Mouse (Mus musculus) intestine, postnatal 0 days (tissue): ENCODE measurements around the gene Ndufaf7. TPM values are rescaled to one million over a fixed set of nuclear protein-coding genes. Genes with fewer than 3 reads are reported as not detected.
A peak's percentile ranks its signal among the peaks of the same experiment; 100 is the strongest.

Source experiments
- ATAC-seq: fragments of 200-750 bp; cut with Nextera tagmentation; 2 replicates; pipeline ENCODE4 v1.8.0; 2017; ENCODE audit warnings: mild to moderate bottlenecking, moderate TSS enrichment, moderate library complexity
- H3K27ac ChIP-seq: fragments of 300-500 bp; sonication (generic); 2 replicates; pipeline ENCODE4 v1.5.1; 2014; ENCODE audit warnings: mild to moderate bottlenecking, low read depth, low read length, moderate library complexity
- H3K27me3 ChIP-seq: fragments of 300-500 bp; sonication (generic); replicated peaks from 2 replicates; pipeline ENCODE4 v1.6.1; 2014; ENCODE audit warnings: low read length, mixed read lengths; ENCODE audit not compliant: control insufficient read depth, insufficient read depth
- H3K36me3 ChIP-seq: fragments of 300-500 bp; sonication (generic); 2 replicates; pipeline ENCODE4 v1.6.1; 2014; ENCODE audit warnings: mild to moderate bottlenecking, moderate library complexity; ENCODE audit not compliant: control insufficient read depth, insufficient read depth
- H3K4me1 ChIP-seq: fragments of 300-500 bp; sonication (generic); replicated peaks from 2 replicates; pipeline ENCODE4 v1.6.1; 2014; ENCODE audit warnings: antibody characterized with exemption, low read length, mixed read lengths; ENCODE audit not compliant: control insufficient read depth, insufficient read depth
- H3K4me2 ChIP-seq: fragments of 300-500 bp; sonication (generic); replicated peaks from 2 replicates; pipeline ENCODE4 v1.6.1; 2014; ENCODE audit warnings: low read depth, mild to moderate bottlenecking, moderate library complexity
- H3K4me3 ChIP-seq: fragments of 300-500 bp; sonication (generic); 2 replicates; pipeline ENCODE4 v1.5.1; 2014; ENCODE audit warnings: low read depth, low read length
- H3K9ac ChIP-seq: fragments of 300-500 bp; sonication (generic); 2 replicates; pipeline ENCODE4 v1.6.1; 2014; ENCODE audit warnings: mild to moderate bottlenecking, low read depth, low read length
- H3K9me3 ChIP-seq: fragments of 300-500 bp; sonication (generic); 2 replicates; pipeline ENCODE4 v1.6.1; 2016; ENCODE audit warnings: mixed run types; ENCODE audit not compliant: control insufficient read depth
- CTCF ChIP-seq: sonication (generic); IDR thresholded peaks from 2 replicates; pipeline ENCODE4 v1.5.1; 2016; ENCODE audit warnings: low read depth, mild to moderate bottlenecking, control low read depth, antibody characterized with exemption, moderate library complexity
- WGBS: fragments of 180-500 bp; shearing (Covaris S2); extraction: QIAGEN DNeasy Blood & Tissue Kit; methylation state at CpG from one replicate; pipeline ENCODE4 v1.1.7; 2014; 5-methylcytosine and 5-hydroxymethylcytosine counted together
- polyA plus RNA-seq: library from polyadenylated mRNA; unstranded; fragments of >200 nt; fragmentation: Nextera tagmentation; extraction: Ambion mirVana; gene quantifications from 2 replicates; pipeline ENCODE4 v1.2.1, GENCODE M21; 2015

The Ndufaf7 gene
- polyA plus RNA-seq, 1 experiment from 2014 or later = 24.1 TPM

GRCm38 (mm10) chr17:78916369-78916813 lies 20.5 kb upstream of the Ndufaf7 start, which contains the start of gene Cebpzos:
TSS of gene Cebpzos (plus strand) at chr17:78916500.
- Histone ChIP-seq H3K36me3 (peaks cover 11% of the 10 kb centered on the region), H3K27me3 (no peaks in the 10 kb centered on the region), H3K27ac (peak within 1 kb of the TSS; percentile 84), H3K9me3 (no peaks in the 10 kb centered on the region), H3K4me1 (peaks cover 3% of the 10 kb centered on the region; the same call in 1 of the 2 replicates), H3K4me3 (peak within 1 kb of the TSS; percentile 76), H3K4me2 (peak within 1 kb of the TSS; percentile 91), H3K9ac (peak within 1 kb of the TSS; percentile 67)
- peak; percentile 31; the same call in 1 of the 2 replicates for TF ChIP-seq CTCF
- ATAC-seq = peak; percentile 94
- under 1% methylated on average over 37 of the region's 37 CpGs for WGBS

- under 1% methylated on average over 11 of the region's 11 CpGs for WGBS
- H3K4me2 ChIP-seq = peak overlapping the region; percentile 91
- H3K4me1 ChIP-seq = peaks cover 3% of the 10 kb centered on the region; the same call in 1 of the 2 replicates
- H3K36me3 ChIP-seq = peaks cover 16% of the 10 kb centered on the region
- peak overlapping the region; percentile 84; the same call in 1 of the 2 replicates for H3K27ac ChIP-seq
- TF ChIP-seq CTCF = no peak
- ATAC-seq = peak; percentile 39
- H3K27me3 ChIP-seq = no peaks in the 10 kb centered on the region
- H3K9me3 ChIP-seq = no peaks in the 10 kb centered on the region
- peak overlapping the region; percentile 67 for H3K9ac ChIP-seq
- peak overlapping the region; percentile 76 for H3K4me3 ChIP-seq
Observed at GRCm38 (mm10) chr17:78916899-78917298, 20.0 kb upstream of the Ndufaf7 start.

- Histone ChIP-seq H3K9me3 (no peaks in the 10 kb centered on the region), H3K4me3 (no peak overlapping the region), H3K9ac (no peak overlapping the region), H3K4me2 (peak overlapping the region; percentile 91), H3K27ac (no peak overlapping the region), H3K36me3 (peaks cover 24% of the 10 kb centered on the region), H3K27me3 (no peaks in the 10 kb centered on the region), H3K4me1 (peaks cover 3% of the 10 kb centered on the region; the same call in 1 of the 2 replicates)
- ATAC-seq = no peak
- 46% methylated on average over 6 of the region's 6 CpGs for WGBS
- TF ChIP-seq CTCF = no peak
Observed at GRCm38 (mm10) chr17:78917696-78918095, 19.2 kb upstream of the Ndufaf7 start.

GRCm38 (mm10) chr17:78935857-78936256 lies 1.1 kb upstream of the Ndufaf7 start:
- peak overlapping the region; percentile 68 for H3K9ac ChIP-seq
- peaks cover 39% of the 10 kb centered on the region for H3K36me3 ChIP-seq
- H3K4me3 ChIP-seq = peak overlapping the region; percentile 61
- ATAC-seq = no peak
- no peaks in the 10 kb centered on the region for H3K4me1 ChIP-seq
- no peak overlapping the region for H3K27ac ChIP-seq
- H3K27me3 ChIP-seq = no peaks in the 10 kb centered on the region
- 77% methylated on average over 2 of the region's 2 CpGs for WGBS
- H3K9me3 ChIP-seq = no peaks in the 10 kb centered on the region
- TF ChIP-seq CTCF = no peak
- peak overlapping the region; percentile 78 for H3K4me2 ChIP-seq

DNA sequence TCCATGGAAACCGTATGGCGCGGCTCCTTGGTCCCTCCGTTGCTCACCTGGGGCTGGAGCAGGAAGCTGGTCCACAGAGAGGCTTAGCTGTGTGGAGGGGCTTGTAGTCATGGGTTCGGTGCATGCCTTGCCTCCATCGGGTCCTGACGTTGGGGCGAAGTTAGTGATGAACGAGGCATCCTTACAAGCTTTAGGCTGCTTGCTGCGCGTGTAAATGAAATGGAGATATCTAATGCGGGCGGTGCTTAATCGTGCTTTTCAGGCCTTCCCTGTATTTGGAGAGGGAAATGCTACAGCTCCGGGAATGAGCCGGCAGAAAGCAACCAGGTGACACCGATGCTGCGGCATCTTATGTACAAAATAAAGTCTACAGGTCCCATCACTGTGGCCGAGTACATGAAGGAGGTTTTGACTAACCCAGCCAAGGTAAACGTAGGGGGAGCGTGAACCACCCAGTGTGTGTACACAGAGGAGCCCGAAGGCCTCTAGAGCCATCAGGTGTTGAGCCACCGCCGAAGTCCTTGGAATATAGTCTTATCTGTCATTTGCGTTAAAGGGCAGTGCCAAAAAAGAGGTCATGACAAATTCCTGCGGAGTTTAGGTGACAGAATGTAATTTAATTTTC lies 405 bp downstream of the Ndufaf7 start:
- TF ChIP-seq CTCF = no peak
- Histone ChIP-seq H3K27me3 (no peaks in the 10 kb centered on the region), H3K27ac (no peak overlapping the region), H3K9ac (peak overlapping the region; percentile 68), H3K9me3 (no peaks in the 10 kb centered on the region), H3K4me3 (peak overlapping the region; percentile 61), H3K36me3 (peaks cover 33% of the 10 kb centered on the region), H3K4me1 (no peaks in the 10 kb centered on the region), H3K4me2 (peak overlapping the region; percentile 78)
- WGBS = 4% methylated on average over 26 of the region's 26 CpGs
- ATAC-seq = no peak; the same call in none of the 2 replicates

DNA sequence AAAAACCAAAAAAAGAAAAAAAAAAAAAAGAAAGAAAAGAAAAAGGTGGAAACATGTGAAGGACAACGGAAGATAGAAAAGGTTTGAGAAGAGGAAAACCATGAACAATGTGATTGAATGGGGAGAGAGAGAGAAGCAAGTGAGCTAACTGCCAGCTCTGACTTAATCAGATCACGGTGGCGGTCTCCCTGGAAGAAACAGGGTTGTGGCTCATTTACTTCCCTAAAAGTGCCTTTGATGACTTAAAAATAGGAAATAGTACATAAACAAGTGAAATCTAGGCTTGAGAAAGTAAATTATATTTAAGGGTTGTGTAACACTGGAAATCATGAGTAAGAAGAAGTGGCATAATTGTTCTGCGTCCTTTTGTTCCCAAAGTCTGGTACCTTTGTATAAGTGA lies 2.0 kb downstream of the Ndufaf7 start:
- peaks cover 34% of the 10 kb centered on the region; the same call in 1 of the 2 replicates for H3K36me3 ChIP-seq
- H3K27me3 ChIP-seq = no peaks in the 10 kb centered on the region
- TF ChIP-seq CTCF = no peak
- no peak overlapping the region for H3K27ac ChIP-seq
- no peak for ATAC-seq
- no peaks in the 10 kb centered on the region for H3K9me3 ChIP-seq
- no peak overlapping the region for H3K4me2 ChIP-seq
- 90% methylated on average over 4 of the region's 4 CpGs for WGBS
- H3K9ac ChIP-seq = no peak overlapping the region
- H3K4me3 ChIP-seq = no peak overlapping the region
- no peaks in the 10 kb centered on the region for H3K4me1 ChIP-seq
